Mouse (Mus musculus): ENCODE results near the gene Mzt1. TPM values are rescaled to one million over a fixed set of nuclear protein-coding genes. Genes with fewer than 3 reads are reported as not detected.

The Mzt1 gene
- total RNA-seq, 2 experiments from 2014 or later, result 34.1 to 85.5 TPM

DNA sequence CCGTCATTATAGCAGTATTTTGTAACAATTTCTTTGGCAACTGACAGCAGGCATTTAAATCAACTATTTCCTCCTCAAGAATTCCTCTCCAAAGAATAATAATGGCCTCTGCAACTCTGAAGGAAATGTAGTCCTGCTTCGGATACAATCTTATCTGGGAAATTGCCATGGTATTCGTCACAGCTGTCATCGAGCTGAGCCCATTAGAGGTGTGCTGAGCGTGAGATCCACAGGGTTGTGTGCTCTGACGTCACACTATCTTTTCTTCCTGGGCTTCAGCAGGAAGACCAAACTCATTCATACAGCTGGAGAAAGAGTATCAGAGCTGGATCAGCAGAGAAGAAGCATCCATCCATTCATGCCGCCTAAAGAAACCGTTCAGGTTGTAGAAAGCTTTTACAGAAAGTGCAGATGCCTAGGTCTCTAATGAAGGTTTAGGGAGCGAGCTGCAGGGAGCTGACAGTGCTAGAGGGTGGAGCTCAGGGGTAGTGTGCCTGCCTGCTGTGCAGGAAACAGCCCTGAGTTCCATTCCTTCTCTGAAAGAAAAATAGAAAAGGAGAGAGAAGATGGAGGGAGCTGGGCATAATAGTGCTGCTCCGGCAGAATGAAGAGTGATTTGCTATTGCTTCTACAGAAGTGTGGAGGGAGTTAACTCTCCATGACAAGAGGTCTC is 26.7 kb downstream of the Mzt1 start:
- no peak for ATAC-seq (replicated peaks; ENCODE audit: poor library complexity)

DNA sequence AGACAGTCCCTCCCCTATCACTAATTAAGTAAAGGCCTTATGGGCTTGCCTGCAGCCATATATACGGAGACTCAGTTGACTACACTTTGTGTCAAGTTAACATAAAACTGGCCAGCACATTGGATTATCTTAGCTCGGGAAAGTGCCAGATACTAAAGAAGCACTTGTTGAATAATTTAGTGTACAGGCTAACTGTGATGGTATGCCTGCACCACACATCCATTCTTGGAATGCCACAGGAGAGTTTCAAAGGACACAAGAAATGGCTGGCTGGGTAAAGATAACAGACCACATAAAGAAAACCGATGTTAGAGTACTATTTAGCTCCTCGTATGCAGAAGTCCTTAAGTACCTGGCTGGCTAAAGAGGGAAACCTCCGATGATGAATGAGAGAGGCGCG is 27.2 kb downstream of the Mzt1 start:
- ATAC-seq (replicated peaks; ENCODE audit: poor library complexity), result no peak

- ATAC-seq (replicated peaks; ENCODE audit: poor library complexity), result no peak
Measured at GRCm38 (mm10) chr14:99010920-99011313, 35.0 kb downstream of the Mzt1 start.

DNA sequence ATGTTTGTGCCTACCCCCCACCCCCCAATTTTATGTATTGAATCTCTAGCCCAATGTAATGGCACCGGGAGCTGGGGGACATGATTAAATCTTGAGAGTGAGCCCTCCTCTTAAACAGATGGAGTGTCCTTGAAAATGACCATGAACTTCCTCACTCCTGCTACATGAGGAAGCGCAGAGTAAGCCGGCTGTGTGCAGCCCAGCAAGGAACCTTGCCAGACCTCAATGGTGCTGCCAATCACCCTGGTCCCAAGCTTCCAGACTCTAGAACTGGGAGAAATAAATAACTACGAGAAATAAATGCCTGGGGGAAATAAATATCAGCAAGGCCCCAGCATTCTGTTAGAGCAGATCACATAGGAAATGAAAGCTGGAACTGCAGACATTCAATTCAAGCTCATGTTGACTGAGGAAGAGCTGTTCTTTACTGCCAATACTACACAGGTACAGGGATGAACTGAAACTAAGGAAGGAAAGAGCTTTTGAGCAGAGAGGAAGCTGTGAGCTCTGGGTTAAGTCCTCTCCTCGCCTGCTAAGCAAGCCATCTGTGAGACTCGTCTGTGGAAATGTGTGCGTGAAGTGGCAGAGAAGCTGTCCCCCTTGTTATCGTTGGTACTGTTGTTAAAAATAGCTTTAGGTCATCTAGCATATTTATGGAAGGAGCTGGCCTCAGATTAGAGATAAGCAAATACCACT is 35.6 kb downstream of the Mzt1 start:
- peak; percentile 80 for ATAC-seq (replicated peaks; ENCODE audit: poor library complexity)

- ATAC-seq (replicated peaks; ENCODE audit: poor library complexity), result no peak
Measured at GRCm38 (mm10) chr14:98994218-98994617, 51.7 kb downstream of the Mzt1 start, which contains the start of gene Rpl36a-ps1. Gene Rpl36a-ps1 (minus strand): TSS chr14:98994318.

DNA sequence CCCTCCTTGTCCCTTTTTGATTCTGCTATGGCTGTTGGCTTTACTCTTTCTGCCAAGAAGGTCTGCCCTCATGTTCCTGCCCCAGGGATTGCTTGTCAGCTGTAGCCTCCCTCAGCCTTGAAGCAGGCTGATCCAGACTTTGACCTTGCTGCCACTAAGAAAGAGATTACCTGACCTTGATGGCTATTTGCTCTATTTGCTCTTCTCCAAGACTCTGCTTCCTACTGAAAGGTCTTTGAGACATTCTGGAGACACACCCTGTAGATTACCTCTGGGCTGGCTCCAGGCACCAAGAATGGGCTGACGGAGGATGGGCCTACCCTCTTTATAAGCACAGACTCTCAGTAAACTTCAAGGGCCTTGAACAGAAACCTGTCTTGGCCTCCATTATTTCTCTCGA is 53.5 kb downstream of the Mzt1 start:
- ATAC-seq (replicated peaks; ENCODE audit: poor library complexity), result no peak

DNA sequence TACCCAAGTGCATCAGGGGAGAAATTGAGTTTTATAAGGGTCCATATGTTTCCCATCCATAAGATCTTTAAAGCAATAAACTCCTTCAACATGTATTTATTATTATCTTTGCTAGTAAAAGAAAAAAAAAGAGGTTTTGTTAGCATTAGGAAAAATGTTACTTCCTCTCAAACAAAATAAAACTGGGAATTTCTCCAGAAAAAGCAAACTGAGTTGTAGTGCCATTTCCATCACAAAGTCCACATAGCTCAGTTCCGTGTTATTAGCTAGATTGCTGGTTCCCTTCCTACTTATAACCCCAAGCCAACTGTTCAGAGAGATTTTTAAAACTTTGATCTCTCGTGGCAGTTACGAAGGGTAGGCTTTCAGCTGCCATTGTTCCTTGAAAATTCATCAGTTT is 55.3 kb downstream of the Mzt1 start:
- no peak for ATAC-seq (replicated peaks; ENCODE audit: poor library complexity)

DNA sequence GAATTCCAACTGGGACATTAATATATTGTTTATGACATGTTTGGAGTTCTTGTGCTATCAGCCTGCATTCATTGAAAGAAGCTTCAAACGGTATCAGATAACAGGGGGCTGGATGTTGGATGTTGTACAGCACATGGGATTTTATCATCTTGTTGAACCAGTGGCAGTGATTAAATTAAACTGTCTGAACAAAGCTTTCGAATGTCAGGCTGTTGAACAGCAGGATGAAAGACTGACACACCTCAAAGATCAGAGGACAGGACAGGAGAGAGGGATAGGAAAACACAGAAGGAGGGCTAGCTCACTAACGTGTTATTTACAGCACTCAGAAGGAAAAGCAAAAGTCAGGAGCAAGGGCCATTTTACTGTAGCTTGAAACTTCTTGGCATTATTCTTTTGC is 56.1 kb downstream of the Mzt1 start:
- ATAC-seq (replicated peaks; ENCODE audit: poor library complexity), result no peak

Other genes starting within 250 kb of the Mzt1 start
- gene Rpl36a-ps1, start 51.8 kb downstream of the Mzt1 start, total RNA-seq (2015), result 40.1 and 57.4 TPM in 2 replicates
- 14.5 and 14.6 TPM in 2 replicates for gene Rpl36a-ps1, start 51.8 kb downstream of the Mzt1 start, total RNA-seq (2017)
- 46.1 and 53.0 TPM in 2 replicates for gene Bora, start 88 bp upstream of the Mzt1 start, total RNA-seq (2015)
- 45.9 and 56.2 TPM in 2 replicates for gene Bora, start 88 bp upstream of the Mzt1 start, total RNA-seq (2017)
- gene Pibf1, start 53.3 kb upstream of the Mzt1 start, total RNA-seq (2015), result 21.5 and 30.9 TPM in 2 replicates
- gene Pibf1, start 53.3 kb upstream of the Mzt1 start, total RNA-seq (2017), result 38.4 and 40.8 TPM in 2 replicates
- gene Dis3, start 53.6 kb upstream of the Mzt1 start, total RNA-seq (2015), result 47.7 and 52.3 TPM in 2 replicates
- 60.2 and 77.1 TPM in 2 replicates for gene Dis3, start 53.6 kb upstream of the Mzt1 start, total RNA-seq (2017)

Data from megakaryocyte progenitor cell, adult 5-6 weeks (primary cell).